Mouse (Mus musculus) adrenal gland, postnatal 14 days (tissue): ENCODE measurements around the gene Rbmxl1. TPM values are rescaled to one million over a fixed set of nuclear protein-coding genes. Genes with fewer than 3 reads are reported as not detected.
A peak's percentile ranks its signal among the peaks of the same experiment; 100 is the strongest.
"Not testable (repeated sequence)": the region's sequence is repeated elsewhere in the genome, so short reads cannot be mapped to it uniquely, and the experiment has no call there.

Experiments used
- DNase-seq: peaks from one replicate; pipeline ENCODE4 v3.0.0; 2021; ENCODE audit warnings: mixed read lengths
- long read RNA-seq, 2 experiments: library from polyadenylated mRNA; stranded (forward); transcript quantifications; one replicate each; pipeline ENCODE4 v2.0.0; 2021
- total RNA-seq: library from RNA; stranded (reverse); gene quantifications from 2 replicates; pipeline ENCODE4 v1.2.3, GENCODE M21; 2021

Gene Rbmxl1
- 59.8 and 66.2 TPM in 2 replicates for total RNA-seq
- long read RNA-seq, experiment 1, transcript Rbmxl1-202 (2 exons, 1,622 nt): major isoform, 37 of 65 reads
- long read RNA-seq, experiment 1, transcript Rbmxl1-201 (2 exons, 1,695 nt): minor isoform, 21 of 65 reads
- long read RNA-seq, experiment 1, partial matches to known transcripts: 0 of 65 reads
- long read RNA-seq, experiment 1, other reads (novel, unspliced or antisense): 7 of 65 reads
- long read RNA-seq, experiment 2, transcript Rbmxl1-202 (2 exons, 1,622 nt): major isoform, 21 of 42 reads
- long read RNA-seq, experiment 2, transcript Rbmxl1-201 (2 exons, 1,695 nt): minor isoform, 16 of 42 reads
- long read RNA-seq, experiment 2, partial matches to known transcripts: 0 of 42 reads
- long read RNA-seq, experiment 2, other reads (novel, unspliced or antisense): 5 of 42 reads

DNA sequence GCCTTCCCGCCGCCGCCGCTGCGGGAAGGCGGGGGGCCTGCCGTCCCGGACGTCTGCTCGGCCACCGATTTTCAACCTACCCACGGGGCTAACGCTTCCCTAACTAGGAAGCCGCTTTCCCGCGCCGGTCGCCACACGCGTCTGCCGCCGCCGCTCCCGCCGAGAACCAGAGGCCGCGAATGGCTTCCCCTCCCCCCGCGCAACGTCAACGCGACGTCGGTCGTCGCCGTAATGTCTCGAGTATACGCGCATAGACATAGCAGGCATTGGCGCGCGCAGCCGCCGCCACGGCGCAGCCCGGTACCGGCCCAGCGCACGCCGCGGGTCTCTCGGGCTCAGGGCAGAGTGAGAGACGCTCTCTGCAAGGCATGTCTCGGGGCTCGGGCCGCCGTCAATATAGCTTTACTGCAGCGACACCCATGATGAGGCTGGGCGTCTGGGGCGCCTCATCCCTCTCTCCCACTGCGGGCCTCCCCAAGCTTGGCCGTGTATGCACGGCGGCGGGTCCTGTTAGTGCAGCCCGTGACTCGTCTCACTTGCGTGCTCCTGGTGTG, at the start of gene Rbmxl1:
Gene Rbmxl1, minus strand, starts transcription at position 180 of the 554 bp plus-strand sequence.
- DNase-seq: peak; percentile 95

DNA sequence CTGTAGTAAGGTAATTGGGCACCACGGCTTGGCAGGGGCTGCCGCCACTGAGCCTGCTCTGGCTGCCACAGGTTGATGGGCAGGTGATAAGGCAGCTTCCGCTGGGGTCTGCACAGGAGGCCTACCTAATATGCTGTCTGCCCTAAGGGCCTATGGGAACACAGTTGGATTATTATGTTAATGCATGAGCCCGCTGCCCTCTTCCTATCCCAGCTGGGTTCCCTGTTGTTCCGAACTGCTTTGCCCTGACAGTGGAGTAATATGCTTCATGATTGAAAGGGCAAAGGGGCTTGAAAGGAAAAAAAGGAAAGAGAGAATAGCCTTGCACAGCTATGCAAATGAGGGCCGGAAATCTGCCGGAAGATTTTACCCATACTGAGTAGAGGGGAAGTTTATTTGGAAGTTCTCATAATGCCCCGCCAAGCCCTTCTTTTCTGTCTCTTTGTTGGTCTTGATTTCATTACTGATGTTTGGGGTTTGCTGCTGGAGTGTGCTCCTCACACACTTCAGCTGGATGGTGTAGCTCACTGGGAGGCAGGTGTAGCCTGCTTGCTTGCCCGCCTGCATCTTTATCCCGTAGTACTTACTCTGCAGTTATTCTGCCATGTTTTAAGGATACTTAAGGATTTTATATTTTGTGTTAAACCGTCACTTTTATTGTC, 48.2 kb upstream of the Rbmxl1 start:
- DNase-seq: no peak

DNA sequence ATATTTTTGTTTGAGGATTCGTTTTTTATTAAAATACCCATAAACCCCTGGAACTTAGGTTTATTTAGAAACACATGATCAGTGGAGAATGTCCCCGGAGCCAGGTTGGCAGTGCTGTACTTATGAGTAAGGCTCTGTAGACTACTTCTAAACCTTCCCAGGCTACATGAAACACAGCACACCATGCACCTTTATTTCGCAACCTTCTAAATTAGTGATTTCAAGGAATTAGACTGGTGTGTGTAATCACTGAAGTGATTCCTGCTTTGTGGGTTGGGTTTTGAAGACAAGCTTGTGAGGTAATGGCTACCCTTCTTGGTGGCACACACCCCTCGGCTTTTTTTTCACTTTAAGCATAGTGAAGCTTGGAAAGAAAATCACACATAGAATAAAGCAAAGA, 47.1 kb upstream of the Rbmxl1 start:
- DNase-seq: no peak

- DNase-seq: no peak
Measured at GRCm38 (mm10) chr8:78550752-78551134, 42.0 kb upstream of the Rbmxl1 start.

DNA sequence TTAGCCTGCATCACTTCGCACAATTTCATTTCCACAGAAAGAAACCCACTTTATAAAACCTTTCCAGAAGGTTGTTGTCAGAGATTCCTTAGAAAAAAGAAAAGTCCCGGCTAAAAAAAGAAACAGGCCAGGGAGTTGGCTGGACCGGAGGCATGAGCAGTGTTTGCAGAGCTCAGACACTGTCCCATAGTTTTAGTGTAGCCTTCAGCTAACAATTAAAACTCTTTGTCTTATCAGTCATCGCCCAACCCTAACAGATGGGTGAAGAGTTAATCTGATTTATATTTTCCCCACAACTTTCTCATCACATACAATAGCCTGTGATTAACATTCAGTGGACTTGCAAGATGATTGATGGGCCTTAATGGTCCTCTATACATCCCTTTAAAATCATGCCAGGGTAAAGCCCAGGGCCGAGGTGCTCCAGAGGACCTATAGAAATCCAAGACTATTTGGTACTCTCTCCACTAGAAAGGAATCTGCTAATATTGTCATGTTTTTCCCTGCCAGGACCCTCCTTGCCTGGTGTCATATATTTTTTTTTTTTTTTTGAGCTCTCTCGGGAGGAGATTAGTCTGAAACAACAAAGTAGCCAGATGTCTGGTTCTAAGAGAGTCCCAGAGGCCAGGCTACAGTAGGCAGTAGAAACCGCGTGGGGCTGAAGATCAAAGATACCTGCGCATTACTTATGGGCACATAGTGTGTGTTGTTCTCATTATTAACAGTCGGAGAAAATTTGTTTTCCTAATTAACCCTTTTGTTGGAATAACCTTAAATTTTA, 41.5 kb upstream of the Rbmxl1 start:
- DNase-seq: no peak

DNA sequence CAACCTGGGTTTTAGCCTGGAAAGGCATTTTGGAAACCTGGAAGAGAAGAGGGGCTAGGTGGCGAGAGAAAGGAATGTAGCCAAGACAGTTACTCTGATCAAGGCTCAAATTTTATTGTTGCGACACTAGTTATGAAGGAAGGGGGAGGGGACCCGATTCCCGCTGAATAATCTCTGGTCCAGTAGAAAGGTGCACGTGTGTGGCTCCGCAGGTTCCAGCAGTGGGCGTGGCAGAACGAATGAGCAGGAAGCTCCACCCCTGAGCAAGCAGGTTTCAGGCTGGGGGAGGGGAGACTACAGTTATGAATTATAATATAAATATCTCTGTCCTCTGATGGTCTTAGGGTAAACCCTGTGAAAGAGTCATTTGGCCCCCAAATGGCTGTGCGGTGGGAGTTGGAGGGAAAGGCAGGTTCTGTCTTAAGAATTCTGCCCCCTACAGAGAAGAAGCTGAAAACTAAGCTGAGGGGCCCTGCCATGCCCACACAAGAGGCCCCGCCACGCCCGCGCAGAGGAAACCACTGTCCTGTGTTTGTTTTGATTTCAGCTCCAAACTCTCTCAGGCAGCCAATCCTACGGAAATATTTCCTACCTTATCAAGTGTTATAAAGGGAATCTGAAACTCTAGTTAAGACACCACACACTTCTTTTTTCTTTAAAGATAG, 36.6 kb upstream of the Rbmxl1 start:
- DNase-seq: not testable (repeated sequence)

DNA sequence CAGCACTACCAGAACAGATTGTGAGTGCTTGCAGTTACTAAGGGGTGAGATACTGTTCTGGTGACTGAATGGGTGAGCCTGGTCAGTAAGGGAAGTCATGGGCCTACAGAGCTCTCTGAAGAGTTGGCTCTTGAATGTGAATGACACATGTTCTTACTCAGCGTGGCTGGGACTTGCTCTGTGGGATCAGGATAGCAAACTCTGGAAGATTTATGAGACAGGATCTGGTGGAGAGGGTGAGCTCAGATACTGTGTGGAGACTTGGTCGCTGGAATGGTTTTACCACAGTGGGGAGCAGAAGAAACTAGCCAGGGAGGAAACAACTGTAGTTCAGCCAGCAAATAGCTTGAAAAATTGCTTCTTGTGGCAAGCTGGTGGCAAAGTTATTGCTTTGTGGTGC, 35.8 kb upstream of the Rbmxl1 start:
- no peak for DNase-seq

DNA sequence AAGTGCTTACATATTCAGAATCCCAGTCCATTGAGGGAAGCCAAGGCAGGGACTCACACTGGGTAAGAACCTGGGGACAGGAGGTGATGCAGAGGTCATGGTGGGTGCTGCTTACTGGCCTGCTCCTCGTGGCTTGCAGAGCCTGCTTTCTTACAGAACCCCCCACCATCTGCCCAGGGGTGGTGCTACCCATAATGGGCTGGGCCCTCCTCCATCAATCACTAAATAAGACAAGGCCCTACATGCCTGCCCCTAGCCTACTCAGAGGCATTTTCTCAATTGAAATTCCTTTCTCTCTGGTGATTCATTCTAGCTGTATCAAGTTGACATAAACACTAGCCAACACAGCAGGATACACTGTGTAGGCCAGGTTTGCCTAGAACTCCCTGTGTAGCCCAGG, 34.9 kb upstream of the Rbmxl1 start:
- DNase-seq: no peak

- not testable (repeated sequence) for DNase-seq
Measured at GRCm38 (mm10) chr8:78542670-78543069, 34.0 kb upstream of the Rbmxl1 start.

GRCm38 (mm10) chr8:78537795-78538194, 29.1 kb upstream of the Rbmxl1 start:
- no peak for DNase-seq

DNA sequence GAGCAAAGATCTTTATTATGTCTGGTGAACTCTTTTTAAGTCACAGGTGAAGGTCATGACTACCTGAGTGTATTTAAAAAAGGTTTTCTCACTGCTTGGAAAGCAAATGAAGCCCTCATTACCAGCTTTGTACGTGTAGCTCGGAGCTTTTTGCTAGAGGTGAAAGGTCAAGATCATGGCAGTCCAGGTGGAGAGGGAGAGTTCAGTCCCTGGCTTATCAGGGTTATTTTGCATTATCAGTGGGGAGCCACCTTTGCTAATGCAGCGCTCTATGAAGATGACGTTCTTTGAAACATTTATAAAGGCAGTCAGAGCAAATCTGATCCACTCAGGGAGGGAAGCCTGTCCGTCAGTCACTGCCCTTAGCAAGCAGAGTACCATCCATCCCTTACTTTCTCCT, 28.0 kb upstream of the Rbmxl1 start:
- DNase-seq: no peak

- DNase-seq: no peak
Measured at GRCm38 (mm10) chr8:78533981-78534380, 25.3 kb upstream of the Rbmxl1 start.

DNA sequence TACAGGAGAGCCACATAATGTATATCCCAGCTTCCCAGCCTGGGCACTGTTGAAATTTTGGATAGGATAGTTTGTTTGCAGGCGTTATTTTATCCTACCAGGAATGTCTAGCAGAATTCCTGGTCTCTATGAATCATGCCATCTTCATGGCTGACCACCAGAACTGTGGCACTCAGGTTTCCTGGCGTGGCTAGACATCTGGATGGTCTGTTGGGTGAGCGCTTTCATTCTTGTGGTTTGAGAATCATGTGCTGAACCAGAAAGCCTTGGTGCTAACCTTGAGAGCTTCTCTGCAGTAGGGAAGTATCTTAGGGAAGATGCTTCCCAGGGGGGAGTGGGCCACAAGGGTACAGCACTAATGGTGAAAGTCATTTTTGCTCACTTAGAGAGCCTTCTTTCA, 6.4 kb upstream of the Rbmxl1 start:
- DNase-seq: no peak

DNA sequence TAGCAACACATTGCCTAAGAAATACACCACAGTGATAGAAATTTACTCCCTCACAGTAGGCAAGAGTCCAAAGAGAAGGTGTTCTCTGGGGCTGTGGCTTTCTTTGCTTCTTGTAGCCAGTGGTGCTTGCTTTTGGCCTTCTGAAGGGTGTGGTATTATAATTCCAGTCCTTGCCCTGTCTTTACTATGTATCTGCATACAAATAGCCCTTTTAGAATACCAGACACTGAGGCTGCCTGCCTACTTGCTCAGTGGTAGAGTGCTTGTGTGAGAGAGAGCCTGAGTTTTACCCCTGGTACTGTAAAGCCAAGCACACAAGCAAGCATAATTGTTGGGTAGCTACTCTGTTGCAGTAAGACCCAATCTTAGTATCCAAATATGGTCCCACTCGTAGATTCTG, 6.0 kb upstream of the Rbmxl1 start:
- DNase-seq: no peak

GRCm38 (mm10) chr8:78513106-78513505, 4.4 kb upstream of the Rbmxl1 start:
- no peak for DNase-seq

DNA sequence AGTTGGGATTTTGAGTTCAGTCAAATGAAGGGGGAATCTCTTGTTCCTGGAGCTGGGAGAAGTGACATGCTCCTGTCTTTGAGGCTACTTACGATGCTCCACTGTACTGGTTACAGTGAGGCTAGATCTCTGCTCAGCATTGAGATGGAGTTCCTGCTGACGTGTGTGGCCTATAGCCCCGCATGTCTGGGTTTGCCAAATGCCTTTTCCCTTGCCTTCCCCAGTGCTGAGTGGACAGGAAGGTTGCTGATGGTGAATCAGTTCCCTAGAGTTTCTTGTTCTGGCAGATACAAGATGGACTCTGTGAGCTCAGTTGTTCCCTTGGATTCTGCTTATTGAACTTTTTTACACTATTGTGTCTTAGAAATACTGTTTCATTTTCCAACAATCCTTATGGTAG, 2.2 kb upstream of the Rbmxl1 start:
- DNase-seq: no peak

DNA sequence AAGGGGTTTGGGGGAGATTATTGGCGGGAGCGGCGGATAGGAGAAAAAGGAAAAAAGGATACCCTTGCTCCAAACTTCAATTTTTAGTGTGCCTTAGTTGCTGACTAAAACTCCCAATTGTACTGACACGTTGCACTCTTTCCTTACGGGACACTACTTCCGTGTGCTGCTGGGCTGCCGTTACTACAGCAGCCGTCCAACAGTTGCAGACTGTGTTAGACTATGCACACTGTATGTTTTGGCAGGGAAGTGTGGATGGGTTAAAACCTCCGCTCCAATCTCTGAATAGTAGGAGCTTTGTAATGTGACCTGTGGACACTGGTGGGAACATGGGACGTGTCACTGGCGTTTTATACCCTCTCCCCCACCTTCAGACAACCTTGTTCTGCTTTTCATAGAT, 1.4 kb upstream of the Rbmxl1 start:
- peak; percentile 22 for DNase-seq

DNA sequence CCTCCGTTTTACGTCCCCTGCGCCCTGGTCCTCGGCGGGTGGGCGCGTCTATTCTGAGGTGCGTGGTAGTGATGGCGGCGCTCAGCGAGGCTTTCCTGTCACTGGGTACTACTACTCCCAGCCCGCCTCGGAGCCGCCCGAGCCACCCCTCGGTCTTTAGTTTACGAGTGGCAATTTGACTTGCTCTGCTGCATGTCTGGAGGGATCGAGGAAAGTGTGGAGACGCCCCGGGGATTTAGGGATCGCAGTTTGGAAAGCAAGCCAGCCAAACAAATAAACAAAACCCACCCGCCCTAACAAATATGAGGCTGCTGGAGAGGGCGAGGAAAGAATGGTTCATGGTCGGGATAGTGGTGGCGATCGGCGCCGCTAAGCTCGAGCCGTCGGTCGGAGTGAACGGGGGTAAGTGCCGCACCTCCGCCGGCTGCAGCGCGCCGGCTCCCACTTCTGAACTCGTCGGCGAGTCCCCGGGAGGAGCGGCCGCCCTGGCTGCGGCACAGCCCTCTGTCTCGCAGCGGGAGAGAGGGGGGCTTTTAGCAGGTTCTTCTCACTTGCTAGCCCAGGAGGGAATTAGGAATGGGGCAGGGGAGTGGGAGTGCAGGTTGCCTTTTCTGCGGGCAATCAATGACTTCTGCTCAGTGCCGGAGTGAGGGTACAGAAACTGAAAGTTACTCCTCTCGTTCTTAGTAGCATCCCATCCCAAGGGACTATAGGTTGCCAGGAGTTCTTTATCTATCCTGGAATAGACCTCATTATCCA, 754 bp upstream of the Rbmxl1 start, which contains the start of gene Slc10a7:
Gene Slc10a7, plus strand, starts transcription at position 74 of the 759 bp plus-strand sequence.
- DNase-seq: peak; percentile 91

- DNase-seq: peak; percentile 73
Measured at GRCm38 (mm10) chr8:78507979-78508718, 549 bp downstream of the Rbmxl1 start.

DNA sequence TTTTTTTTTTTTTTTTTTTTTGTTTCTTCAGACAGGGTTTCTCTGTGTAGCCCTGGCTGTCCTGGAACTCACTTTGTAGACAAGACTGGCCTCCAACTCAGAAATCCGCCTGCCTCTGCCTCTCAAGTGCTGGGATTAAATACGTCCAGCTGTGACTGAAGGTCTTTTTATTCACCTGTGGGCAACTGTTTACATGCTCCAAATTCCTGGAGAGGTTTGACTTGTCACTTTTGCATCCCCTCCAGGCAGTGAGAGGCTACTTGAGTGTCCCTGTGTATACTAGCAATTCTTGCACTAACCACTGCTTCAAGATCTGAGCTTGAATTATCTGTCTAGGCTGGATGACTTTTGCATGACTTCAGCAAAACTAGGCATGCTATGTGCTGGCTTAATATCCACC, 6.0 kb downstream of the Rbmxl1 start:
- no peak for DNase-seq

DNA sequence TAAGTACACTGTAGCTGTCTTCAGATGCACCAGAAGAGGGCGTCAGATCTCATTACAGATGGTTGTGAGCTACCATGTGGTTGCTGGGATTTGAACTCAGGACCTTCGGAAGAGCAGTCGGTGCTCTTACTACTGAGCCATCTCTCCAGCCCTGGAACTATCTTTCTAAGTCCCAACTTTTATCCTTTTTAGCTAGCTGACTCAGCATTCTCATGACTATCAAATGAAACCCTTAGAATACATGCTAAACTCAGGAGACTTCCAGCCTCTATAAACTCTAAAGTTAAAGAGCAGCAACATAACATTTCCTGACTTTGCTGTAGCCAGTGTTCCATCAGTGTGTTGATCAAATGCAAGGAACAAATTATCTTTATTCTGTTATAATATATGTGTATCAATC, 12.4 kb downstream of the Rbmxl1 start:
- DNase-seq: not testable (repeated sequence)
